Mouse (Mus musculus): ENCODE results near the gene Krt83.

The Krt83 gene

DNA sequence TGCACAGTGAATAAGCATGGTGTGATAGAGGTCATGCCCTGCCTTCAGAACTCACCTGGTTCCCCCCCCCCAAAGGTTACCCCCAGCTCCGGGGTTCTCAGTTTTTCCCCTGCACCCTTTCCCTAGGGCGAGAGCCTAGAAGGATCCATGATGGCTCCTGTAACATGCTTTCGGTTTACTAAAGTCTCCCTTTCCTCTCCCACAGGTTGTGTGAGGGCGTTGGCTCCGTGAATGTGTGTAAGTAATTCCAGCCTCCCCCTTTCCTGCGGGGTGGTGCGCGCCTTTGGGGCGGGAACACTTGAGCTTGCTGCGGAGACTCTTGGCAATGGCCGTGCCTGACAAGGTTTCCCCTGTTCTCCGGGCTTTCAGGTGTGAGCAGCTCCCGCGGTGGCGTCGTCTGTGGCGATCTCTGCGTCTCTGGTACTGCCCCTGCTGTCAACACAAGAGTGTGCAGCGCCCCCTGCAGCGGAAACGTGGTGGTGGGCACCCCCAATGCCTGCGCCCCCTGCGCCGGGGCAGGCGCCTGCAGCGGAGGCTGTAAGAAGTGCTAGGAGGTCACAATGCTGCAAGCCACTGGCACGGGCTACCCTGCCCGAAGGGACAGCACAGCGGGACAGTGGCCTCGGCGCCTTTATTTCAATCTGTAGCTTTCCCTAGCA is 12.2 kb downstream of the Krt83 start:
- DNase-seq (ENCODE audit: low read depth, low spot score) = no peak

DNA sequence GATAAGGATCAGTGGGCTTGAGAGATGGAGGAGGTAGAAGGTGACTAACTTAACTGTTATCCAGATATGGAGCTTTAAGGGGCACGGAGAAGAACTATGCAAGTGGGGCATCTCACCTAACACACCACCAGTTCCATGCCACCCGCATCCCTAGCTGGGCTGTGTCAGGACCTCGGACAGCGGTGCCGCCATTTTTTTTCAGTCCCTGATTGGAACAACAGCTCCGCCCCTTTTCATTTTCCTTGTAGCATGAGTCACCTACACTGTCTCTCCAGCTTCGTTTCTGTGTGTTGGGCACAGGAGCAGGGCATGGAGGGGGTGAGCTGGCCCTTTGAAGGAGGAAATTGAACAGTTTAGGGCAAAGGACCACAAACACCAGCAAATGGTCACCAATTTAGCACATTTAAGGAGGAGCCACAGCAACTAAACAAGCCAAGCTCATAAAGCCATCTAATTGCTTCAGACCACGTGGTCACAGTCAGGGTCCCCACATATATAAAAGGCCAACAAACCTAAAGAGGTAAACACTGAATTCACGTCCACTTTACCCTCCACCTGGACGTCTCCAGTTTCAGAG is 18.3 kb downstream of the Krt83 start, which contains the start of gene Krt86:
TSS of gene Krt86 (plus strand) at position 527 of the 577 bp plus-strand sequence.
- no peak for DNase-seq (ENCODE audit: low read depth, low spot score)

DNA sequence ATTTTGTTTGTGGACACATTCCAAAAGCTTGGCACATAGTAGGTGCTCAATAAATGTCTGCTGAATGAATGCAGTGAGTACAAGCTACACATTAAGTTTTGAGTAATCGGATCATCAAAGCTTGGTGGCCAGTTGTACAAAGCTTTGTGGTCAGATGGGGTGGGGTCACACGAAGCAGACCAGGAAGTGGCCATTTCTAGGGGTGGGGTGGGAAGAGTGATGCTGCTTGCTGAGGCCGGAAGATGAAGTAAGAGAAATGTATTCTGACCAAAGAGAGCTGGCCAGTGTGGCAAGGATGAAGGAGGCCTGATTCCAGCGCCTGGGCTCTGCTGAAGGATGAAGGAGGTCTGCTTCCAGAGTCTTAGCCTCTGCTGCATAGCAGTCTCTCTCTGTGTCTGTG is 22.2 kb downstream of the Krt83 start:
- DNase-seq (ENCODE audit: low read depth, low spot score) = no peak

DNA sequence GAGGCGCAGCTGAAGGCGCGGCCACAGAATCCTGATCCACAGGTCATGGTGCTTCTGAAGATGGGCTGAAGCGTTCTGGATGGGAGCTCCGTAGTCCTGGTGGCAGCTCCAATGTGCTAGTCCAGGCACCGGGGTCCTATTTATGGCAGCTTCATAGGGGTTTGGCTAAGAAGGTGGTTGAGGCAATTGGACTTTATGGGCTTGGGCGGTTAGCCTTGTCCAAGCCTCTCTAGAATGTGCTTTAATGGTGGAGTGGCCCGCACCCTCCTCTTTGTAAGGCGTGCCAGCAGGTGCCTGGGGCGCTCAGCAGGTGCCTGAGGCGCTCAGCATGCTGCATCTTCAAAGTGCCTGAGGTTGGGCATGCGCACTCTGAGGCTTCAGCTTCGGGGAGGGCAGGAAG is 27.7 kb downstream of the Krt83 start, which contains the start of gene Krt81:
TSS of gene Krt81 (minus strand) at position 101 of the 400 bp plus-strand sequence.
- no peak for DNase-seq (ENCODE audit: low read depth, low spot score)

DNA sequence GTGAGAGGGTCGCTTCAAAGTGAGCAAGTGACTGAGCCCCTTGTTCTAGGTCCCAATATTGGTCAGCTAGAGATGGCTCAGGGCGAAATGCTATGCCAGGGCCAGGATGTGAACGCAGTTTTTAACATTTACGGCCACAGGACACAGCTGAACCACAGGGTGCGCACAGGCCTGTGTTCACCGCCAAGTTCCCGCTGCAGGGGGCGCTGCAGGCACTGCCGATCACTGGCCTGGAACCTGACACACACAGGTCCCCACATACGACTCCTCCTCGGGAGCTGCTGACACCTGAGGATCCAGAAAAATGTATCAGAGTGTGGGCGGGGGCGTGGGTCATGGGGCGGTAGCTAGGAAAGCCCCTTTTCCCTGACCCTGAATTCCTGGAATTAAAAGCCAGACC is 32.0 kb downstream of the Krt83 start:
- DNase-seq (ENCODE audit: low read depth, low spot score) = no peak

DNA sequence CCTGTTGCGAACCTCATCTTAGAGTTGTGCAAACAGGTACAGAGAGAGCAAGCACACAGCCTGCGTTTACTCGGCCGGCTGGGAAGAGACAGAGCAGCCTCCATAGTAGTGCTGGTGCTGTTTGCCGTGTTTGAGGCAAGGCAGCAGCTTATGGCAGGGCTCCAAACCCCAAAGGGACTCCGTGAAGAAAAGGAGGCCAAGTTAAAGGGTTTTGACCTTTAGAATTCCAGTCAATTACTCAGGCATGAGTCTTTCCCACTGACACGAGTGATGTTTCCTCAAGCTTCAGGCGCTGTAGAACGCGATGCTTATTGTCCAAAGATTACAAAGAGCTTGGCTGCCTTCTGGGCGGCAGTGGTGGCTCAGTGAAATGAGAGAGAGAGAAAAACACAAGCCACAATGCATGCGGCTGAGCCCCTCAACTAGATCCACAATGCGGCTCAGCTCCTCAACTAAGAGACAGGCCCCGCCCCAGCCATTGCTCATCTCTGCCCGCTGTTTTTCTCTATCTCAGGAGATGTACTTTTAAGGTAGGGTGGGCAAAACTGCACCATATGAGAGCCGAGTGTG is 32.9 kb downstream of the Krt83 start:
- DNase-seq (ENCODE audit: low read depth, low spot score) = no peak

DNA sequence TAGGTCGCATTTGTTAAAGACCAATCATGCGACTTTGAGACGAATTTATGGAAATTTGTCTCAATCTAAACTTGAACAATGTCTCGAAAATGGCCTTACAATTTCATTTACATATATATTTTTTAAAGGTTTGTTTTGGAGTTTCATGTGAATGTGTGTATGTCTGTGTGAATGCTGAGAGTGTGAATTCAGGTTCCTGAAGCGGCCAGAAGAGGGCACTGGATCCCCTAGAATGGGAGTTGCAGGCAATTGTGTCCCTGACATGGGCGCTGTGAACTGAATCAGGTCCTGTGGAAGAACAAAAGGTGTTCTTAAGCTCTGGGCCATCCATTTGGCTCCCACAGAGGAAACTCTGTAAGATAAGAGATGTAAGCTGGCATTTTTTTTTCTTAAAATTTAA is 35.4 kb downstream of the Krt83 start:
- no peak for DNase-seq (ENCODE audit: low read depth, low spot score)

DNA sequence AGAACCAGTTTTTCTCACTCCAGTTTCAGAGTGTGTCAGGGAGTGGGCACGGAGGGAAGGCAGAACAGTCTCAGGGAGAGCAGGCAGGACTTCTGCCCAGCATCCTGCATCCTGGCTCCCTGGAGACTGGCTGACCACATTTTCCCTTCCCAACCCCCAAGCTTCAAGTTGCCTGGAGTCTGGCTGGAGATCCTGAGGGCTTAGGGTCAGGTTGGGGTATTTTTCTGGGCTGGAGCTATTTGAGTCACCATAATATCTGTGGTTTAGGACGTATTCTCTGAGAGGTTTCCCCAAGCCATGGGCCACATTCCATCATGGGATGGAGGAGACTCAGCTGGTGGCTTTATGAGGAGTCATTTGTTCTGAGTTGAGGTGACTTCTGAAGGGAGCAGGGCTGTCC is 36.0 kb downstream of the Krt83 start:
- no peak for DNase-seq (ENCODE audit: low read depth, low spot score)

DNA sequence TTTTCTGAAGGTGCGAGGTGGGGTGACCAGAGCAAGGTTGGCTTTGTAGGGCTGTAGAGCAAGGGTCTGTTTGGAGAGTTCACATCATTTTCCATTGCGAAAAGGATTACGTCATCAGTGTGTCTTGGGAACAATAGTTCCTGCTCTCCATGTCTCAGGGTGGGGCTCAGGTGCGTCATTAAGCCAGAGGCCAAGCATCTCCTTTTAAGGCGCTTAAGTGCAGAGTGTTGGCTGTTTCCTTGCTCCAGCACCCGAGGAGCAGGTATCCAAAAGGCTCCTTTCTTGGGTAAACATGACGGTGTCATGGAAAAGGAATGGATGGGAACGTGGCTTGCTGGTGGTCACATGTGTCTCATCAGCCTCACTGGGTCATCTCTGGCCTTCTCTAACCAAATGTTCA is 36.5 kb downstream of the Krt83 start:
- no peak for DNase-seq (ENCODE audit: low read depth, low spot score)

DNA sequence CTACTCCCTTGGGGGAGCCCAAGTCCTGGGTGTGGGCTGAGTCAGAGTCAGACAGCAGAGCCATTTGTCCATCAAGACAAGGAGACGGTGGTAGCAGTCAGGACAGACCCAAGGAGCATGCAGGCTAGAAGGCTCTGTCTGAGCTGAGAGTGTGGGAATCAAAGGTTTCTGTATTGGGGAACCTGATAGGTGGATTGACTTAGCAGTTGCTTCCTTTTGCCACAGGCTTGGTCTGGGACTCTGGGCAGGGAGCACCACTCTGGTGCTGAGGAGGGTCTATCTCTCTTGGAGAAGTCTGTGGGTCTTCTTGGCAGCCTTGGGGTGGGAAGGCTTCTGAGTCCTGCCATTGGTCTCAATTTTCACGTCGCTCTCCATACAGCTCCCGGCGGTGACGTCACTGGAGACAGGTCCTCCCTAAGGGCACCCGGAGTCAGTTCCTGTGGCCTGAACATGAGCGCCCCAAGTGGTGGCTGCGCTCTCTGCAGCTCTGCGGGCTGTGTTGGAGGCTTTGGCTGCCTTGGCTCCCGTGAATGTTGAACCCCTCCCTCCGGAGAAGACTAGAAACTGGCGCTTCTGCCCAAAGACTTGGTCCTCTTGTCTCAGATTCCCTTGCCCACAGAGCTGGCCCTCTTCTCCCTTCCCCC is 38.1 kb downstream of the Krt83 start:
- DNase-seq (ENCODE audit: low read depth, low spot score) = no peak

DNA sequence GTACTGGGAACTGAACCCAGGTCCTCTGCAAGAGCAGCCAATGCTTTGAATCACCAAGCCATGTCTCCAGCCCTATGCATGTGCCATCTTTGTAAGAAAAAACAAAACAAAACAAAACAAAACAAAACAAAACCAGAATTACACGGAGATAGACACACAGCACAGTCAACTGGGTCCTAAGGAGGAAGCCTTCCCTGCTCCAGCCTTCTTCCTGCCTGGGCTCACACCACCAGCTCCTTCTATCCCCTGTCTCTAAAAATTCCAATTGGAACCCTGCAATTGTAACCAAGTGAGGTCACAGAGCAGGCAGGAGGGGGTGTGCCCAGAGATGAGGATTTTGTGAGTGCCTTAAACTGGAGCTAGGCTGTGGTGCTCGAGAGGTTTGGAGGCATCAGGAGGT is 43.9 kb downstream of the Krt83 start, which contains the start of gene Krt88:
TSS of gene Krt88 (plus strand) at position 301 of the 400 bp plus-strand sequence.
- no peak for DNase-seq (ENCODE audit: low read depth, low spot score)

DNA sequence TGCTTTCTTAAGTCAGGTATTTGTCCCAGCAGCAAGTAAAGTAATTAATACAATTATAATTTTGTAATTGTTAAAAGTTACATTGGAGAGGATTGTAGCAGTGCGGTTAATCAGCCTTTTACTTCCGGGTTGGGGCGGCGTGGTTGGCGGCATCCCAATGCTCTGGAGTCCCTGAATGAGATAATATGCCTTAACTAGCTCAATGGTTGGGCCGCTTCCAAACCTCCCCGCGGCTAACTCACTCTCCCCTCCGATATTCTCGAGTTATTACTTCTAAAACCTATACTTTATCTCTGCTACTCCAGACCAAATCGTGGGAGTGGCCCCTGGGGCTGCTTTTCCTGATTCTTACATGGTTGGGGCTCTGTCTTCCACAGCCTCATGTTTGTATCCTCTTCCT is 44.7 kb downstream of the Krt83 start:
- DNase-seq (ENCODE audit: low read depth, low spot score) = no peak

DNA sequence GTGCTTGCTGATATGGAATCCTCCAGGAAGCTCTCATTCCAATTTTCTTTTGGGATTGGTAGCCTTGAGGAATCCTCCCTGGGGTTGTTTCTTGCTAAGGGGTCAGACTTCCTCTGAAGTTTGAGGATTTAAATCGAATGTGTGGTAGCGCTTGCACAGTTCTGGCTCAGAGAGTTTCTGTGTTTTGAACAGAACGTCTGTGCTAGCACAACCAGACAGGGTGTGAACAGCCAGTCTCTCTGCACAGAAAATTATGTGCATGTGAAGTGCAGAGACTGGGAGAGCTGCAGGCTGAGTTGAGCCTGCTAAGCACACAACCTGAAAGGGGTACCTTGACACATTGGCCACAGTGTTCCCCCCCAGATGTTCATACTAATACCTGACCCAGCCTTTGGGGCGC is 50.5 kb downstream of the Krt83 start:
- no peak for DNase-seq (ENCODE audit: low read depth, low spot score)

DNA sequence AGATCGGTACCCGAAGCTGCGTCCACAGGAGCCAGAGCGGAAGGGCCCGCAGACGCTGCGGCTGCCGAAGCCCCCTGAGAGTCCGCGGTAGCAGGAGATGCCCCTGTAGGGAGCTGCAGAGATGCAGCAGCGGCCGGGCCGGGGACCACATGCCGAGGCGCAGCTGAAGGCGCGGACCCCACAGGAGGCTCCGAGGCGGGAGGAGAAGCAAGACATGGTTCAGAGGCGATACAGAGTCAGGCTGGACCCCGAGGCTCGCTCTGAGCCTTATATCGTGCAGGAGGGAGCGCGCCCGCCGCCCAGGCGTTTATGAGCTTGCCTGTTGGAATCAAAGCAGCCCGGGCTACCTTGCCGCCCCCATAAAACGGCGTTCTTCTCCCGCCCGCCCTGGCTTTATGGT is 52.8 kb downstream of the Krt83 start, which contains the start of gene Krt87:
TSS of gene Krt87 (minus strand) at position 250 of the 400 bp plus-strand sequence.
- no peak for DNase-seq (ENCODE audit: low read depth, low spot score)

DNA sequence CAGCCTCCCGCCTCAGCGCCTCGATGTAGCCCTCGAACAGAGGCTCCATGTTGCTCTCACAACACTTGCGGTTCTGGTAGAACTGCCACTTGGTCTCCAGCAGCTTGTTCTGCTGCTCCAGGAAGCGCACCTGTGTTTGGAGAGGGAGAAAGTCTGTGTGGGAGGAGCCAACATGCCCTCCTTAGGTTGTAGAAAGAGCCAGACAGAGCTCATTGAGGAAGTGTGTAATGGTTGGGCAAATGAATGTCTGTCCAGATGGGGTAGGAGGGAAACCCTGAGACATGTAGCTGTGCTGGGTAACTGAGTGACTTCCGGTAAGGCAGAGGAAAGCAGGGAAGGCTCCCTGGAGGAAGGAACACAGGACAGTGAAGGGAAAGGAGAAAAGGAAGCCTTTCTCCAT is 54.7 kb downstream of the Krt83 start:
- no peak for DNase-seq (ENCODE audit: low read depth, low spot score)
